Mouse (Mus musculus) bone marrow, adult 2 months (tissue): ENCODE measurements at regions not wholly inside any gene's neighbourhood (a gene's known extent, or its start where the extent isn't known, plus 50 kb on each side); places are given as distances from the start of the nearest gene placed in this dataset.

Experiments
- H3K27ac ChIP-seq: fragments of 200-500 bp; 2 replicates; pipeline ENCODE4 v1.5.1; 2012; ENCODE audit warnings: low read depth, mild to moderate bottlenecking, control low read depth, inconsistent platforms, low read length; ENCODE audit not compliant: control insufficient read depth, poor library complexity, insufficient read depth
- H3K4me1 ChIP-seq: fragments of 200-500 bp; 2 replicates; pipeline ENCODE4 v1.6.1; 2011; ENCODE audit warnings: low read length; ENCODE audit not compliant: control insufficient read depth, insufficient read depth
- H3K4me3 ChIP-seq: fragments of 200-500 bp; replicated peaks from 2 replicates; pipeline ENCODE3; 2011; ENCODE audit warnings: mild to moderate bottlenecking, low read depth, low read length, control low read depth; ENCODE audit not compliant: control insufficient read depth
- CTCF ChIP-seq: fragments of 200-500 bp; IDR thresholded peaks from 2 replicates; pipeline ENCODE4 v1.5.1; 2011; ENCODE audit warnings: low read length, control low read depth; ENCODE audit not compliant: control insufficient read depth, insufficient read depth
- POLR2A ChIP-seq: fragments of 200-500 bp; IDR thresholded peaks from 2 replicates; pipeline ENCODE4 v1.6.1; 2011; ENCODE audit warnings: low read depth, mild to moderate bottlenecking, control low read depth, low read length, borderline replicate concordance; ENCODE audit not compliant: control insufficient read depth
- WGBS: fragments of 180-500 bp; shearing (Covaris S2); methylation state at CpG from one replicate; pipeline ENCODE4 v1.1.7; 2018; 5-methylcytosine and 5-hydroxymethylcytosine counted together

DNA sequence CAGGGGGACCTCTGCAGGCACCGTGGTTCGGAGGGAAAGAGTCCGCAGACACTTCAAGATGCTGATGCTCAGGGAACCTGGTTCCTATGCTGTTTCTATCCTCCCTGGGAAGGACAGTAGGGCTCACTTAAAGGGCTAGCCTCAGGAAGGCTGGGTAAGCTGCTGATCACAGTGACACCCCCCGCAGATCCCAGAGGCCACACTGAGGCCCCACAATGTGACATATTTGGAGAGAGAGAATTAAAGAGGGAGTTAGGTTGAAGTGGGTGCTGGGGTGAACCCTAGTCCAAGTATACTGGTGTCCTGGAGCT, 208.5 kb downstream of the Dhx35 start:
- no peaks in the 10 kb centered on the region for H3K4me1 ChIP-seq
- 76% methylated on average over 4 of the region's 4 CpGs for WGBS

GRCm38 (mm10) chr2:159004417-159004816, 209.8 kb downstream of the Dhx35 start:
- TF ChIP-seq CTCF (no peak), POLR2A (no peak)
- Histone ChIP-seq H3K4me3 (no peak overlapping the region), H3K4me1 (no peaks in the 10 kb centered on the region), H3K27ac (no peak overlapping the region)
- WGBS, result 69% methylated on average over 9 of the region's 9 CpGs

More for the DNA sequence above, 208.5 kb downstream of the Dhx35 start:
- Histone ChIP-seq H3K4me3 (no peak overlapping the region), H3K27ac (no peak overlapping the region)
- no peak for TF ChIP-seq POLR2A
- TF ChIP-seq CTCF, result no peak

DNA sequence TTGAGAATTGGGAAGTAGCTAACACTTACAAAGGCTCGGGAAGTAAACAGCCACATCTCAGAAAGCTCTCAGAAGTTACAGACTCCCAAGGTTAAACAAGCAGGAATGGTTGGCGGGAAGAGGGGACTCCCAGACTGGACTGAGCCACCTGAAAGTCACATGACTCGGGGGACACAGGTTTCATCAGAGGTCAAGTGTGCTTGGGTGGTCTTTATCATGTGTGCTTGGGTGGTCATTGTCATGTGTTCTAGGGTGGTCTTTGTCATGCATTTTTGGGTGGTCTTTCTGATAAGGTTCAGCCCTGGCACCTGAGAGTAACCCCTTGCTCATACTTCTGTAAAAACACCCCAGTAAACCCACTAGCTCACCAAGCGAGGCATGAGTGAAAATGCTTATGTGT, 218.1 kb downstream of the Dhx35 start:
- 70% methylated on average over 4 of the region's 4 CpGs for WGBS
- Histone ChIP-seq H3K4me3 (no peak overlapping the region), H3K4me1 (no peaks in the 10 kb centered on the region), H3K27ac (no peak overlapping the region)
- TF ChIP-seq POLR2A (no peak), CTCF (no peak)

DNA sequence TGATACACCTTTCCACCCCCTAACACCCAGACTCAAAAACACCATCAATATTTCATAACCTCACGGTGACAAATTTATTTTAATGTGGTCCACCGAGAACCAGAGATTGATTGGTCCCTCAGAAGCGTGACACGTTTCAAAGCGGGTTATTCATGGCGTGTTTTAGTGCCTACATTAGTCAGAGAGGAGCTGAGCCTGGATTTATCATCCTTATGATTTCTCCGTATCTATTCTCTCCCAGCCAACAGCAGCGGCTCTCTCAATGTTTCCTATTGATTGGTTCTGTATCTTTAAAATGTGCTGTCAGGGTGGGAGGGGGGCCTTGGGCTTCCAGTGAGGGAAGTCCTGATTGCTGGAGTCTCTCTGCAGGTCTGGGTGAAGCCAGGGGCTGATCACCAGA, 219.9 kb downstream of the Dhx35 start:
- H3K4me3 ChIP-seq, result no peak overlapping the region
- no peaks in the 10 kb centered on the region for H3K4me1 ChIP-seq
- no peak overlapping the region for H3K27ac ChIP-seq
- WGBS, result 79% methylated on average over 8 of the region's 8 CpGs
- no peak for TF ChIP-seq POLR2A
- no peak for TF ChIP-seq CTCF

DNA sequence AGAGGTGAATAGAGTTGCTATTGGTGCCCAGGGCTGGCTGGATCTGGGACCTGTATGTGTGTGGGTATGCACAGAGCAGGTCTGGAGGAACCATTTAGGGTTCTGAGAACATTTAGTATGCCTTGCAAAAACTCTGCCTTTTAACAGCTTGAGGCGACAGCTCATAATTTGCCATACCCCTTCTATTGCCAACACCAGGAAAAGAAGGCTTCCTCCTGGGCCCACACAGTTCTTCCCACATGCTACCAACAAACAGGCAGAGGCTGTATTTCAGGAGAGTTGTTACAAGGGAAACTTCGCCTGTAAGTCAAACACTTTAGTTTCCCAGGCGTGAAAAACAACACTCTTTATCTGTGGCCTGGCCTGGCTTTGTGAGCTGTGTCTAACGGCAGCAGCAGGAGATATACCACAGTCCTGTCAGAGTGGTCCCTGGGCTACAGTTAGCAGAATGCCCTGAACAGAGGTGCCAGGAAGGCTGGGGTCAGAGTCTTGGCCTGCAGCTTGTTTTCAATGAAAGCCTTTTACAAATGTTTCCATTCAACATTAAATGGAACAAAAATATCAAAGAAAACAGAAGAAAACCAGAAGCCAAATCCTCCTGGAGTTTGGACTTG, 225.4 kb downstream of the Dhx35 start:
- Histone ChIP-seq H3K27ac (no peak overlapping the region), H3K4me1 (no peaks in the 10 kb centered on the region), H3K4me3 (no peak overlapping the region)
- TF ChIP-seq POLR2A (no peak), CTCF (no peak)
- WGBS, result 56% methylated on average over 4 of the region's 4 CpGs

DNA sequence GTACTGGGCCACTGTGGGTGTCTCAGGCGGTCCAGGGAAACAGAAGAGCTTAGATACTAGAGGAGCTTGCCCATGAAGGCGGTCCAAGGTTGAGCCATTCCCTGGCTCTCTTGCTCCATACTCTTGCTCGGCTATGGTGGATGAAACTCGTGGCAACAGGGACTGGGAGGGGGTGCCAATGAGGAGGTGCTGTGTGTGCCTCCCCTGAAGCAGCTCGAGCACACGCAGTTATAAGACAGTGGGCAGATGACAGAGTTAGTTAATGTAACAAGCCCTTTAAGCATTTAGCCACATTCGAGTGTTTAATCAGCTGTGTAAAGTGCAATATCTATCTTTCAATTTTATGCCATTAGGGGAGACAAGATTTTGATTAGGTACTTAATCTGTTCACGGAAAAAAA, 237.5 kb downstream of the Dhx35 start:
- 68% methylated on average over 8 of the region's 8 CpGs for WGBS
- H3K27ac ChIP-seq, result no peak overlapping the region
- TF ChIP-seq CTCF, result no peak
- TF ChIP-seq POLR2A, result no peak
- no peaks in the 10 kb centered on the region for H3K4me1 ChIP-seq
- no peak overlapping the region for H3K4me3 ChIP-seq

- Histone ChIP-seq H3K4me3 (no peak overlapping the region), H3K27ac (no peak overlapping the region), H3K4me1 (no peaks in the 10 kb centered on the region)
- TF ChIP-seq POLR2A (no peak), CTCF (no peak)
- 43% methylated on average over 4 of the region's 4 CpGs for WGBS
Measured at GRCm38 (mm10) chr2:159039916-159040315, 245.3 kb downstream of the Dhx35 start.

GRCm38 (mm10) chr2:159053534-159053933, 258.9 kb downstream of the Dhx35 start:
- H3K4me3 ChIP-seq, result no peak overlapping the region
- TF ChIP-seq POLR2A, result no peak
- no peak for TF ChIP-seq CTCF
- WGBS, result 30% methylated on average over 10 of the region's 10 CpGs
- no peaks in the 10 kb centered on the region for H3K4me1 ChIP-seq
- no peak overlapping the region for H3K27ac ChIP-seq

DNA sequence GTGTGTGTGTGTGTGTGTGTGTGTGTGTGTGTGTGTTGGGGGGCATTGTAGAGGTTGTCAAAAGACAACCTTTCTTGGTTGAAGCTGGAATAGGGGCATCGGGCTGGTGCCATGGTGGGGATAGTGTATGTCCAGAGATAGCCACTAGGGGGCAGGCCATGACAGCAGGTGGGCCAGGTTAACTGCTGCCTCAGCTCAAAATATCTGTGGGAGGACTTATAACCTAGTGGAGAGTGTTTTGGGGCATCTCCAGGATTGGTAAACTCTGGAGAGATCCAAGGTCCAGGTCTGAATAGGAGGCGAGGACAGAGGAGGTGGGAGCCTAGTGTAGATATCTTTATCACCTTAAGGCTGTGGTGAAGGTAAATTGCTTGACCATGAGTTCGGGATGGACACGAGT, 259.3 kb downstream of the Dhx35 start:
- TF ChIP-seq CTCF (peak; percentile 61), POLR2A (no peak)
- Histone ChIP-seq H3K4me1 (no peaks in the 10 kb centered on the region), H3K4me3 (no peak overlapping the region), H3K27ac (no peak overlapping the region)
- 61% methylated on average over 4 of the region's 4 CpGs for WGBS
